ENCODE assay signal across 10 mouse cellular contexts in the genomic region with DNA sequence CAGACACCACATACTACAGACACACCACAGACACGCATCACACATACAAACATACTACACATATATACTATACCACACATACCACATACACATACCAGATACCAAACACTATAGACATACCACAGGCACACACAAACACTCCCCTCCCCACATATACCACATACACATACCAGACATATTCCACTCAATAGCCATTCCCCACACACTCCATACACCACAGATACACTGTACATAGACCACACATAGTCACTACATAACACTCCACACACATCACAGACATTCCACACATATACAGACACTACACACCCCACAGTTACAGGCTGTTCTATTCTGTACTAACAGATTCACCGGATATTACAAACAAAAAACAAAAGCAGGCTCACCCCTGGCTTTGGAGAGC. TPM values are rescaled to one million over a fixed set of nuclear protein-coding genes. Genes with fewer than 3 reads are reported as not detected.
A peak's percentile ranks its signal among the peaks of the same experiment; 100 is the strongest.
DNase-seq lines count a peak whose midpoint lies in the region; ATAC-seq and TF ChIP-seq lines count a peak whose summit lies in the region.
"Had no signal": no experiment of that assay in that cellular context is flagged by ENCODE, and none has a peak within 500 bp of the region (broad histone marks: within the 10 kb centered on the region; RNA-seq: fewer than 3 reads in every experiment).

No protein-coding gene starts in this region.

- H3K27ac ChIP-seq in kidney, embryonic 15.5 days: no peak overlapping the region
- no peak overlapping the region for H3K27ac ChIP-seq in embryonic facial prominence, embryonic 13.5 days
- 0 out of 2 replicates have a peak overlapping the region, but pooled peaks have one; percentile 14 for H3K27ac ChIP-seq in hindbrain, embryonic 14.5 days
- H3K27ac ChIP-seq in midbrain, postnatal 0 days (ENCODE audit: low read depth, low read length): peak overlapping the region; percentile 51; the same call in 1 of the 2 replicates

- no peaks in the 10 kb centered on the region for H3K27me3 ChIP-seq in kidney, embryonic 15.5 days
- H3K27me3 ChIP-seq in embryonic facial prominence, embryonic 13.5 days: no peaks in the 10 kb centered on the region
- no peaks in the 10 kb centered on the region for H3K27me3 ChIP-seq in hindbrain, embryonic 14.5 days (ENCODE audit: control insufficient read depth, insufficient read depth, low read length)
- H3K27me3 ChIP-seq in midbrain, postnatal 0 days (ENCODE audit: insufficient read depth, low read length): no peaks in the 10 kb centered on the region

- no peaks in the 10 kb centered on the region for H3K36me3 ChIP-seq in kidney, embryonic 15.5 days
- no peaks in the 10 kb centered on the region for H3K36me3 ChIP-seq in embryonic facial prominence, embryonic 13.5 days
- H3K36me3 ChIP-seq in hindbrain, embryonic 14.5 days (replicated peaks; ENCODE audit: control insufficient read depth, insufficient read depth): no peaks in the 10 kb centered on the region
- H3K36me3 ChIP-seq in midbrain, postnatal 0 days (ENCODE audit: insufficient read depth, low read length): no peaks in the 10 kb centered on the region

- ATAC-seq in kidney, embryonic 15.5 days (replicated peaks; ENCODE audit: low FRiP score): no peak
- ATAC-seq in embryonic facial prominence, embryonic 13.5 days (ENCODE audit: insufficient number of reproducible peaks, insufficient read depth, low FRiP score, low TSS enrichment, low read depth): no peak
- ATAC-seq in hindbrain, embryonic 14.5 days (ENCODE audit: low FRiP score): no peak
- ATAC-seq in midbrain, postnatal 0 days (ENCODE audit: low FRiP score): no peak

- H3K9ac ChIP-seq in kidney, embryonic 15.5 days: no peak overlapping the region
- no peak overlapping the region for H3K9ac ChIP-seq in embryonic facial prominence, embryonic 13.5 days
- H3K9ac ChIP-seq in hindbrain, embryonic 14.5 days: peak overlapping the region; percentile 97
- H3K9ac ChIP-seq in midbrain, postnatal 0 days (replicated peaks; ENCODE audit: low read length, poor library complexity, severe bottlenecking): peak overlapping the region; percentile 62

- WGBS in kidney, embryonic 15.5 days: 68% methylated on average over 2 of the region's 2 CpGs
- WGBS in embryonic facial prominence, embryonic 13.5 days: 67% methylated on average over 2 of the region's 2 CpGs
- WGBS in hindbrain, embryonic 14.5 days: 66% methylated on average over 2 of the region's 2 CpGs
- 73% methylated on average over 2 of the region's 2 CpGs for WGBS in midbrain, postnatal 0 days

- no peak for DNase-seq in kidney, postnatal 36 days
- no peak for DNase-seq in hindbrain, embryonic 14.5 days (ENCODE audit: low spot score)
- no peak for DNase-seq in midbrain, postnatal 0 days (ENCODE audit: low spot score)
- no peak for DNase-seq in left cerebral cortex, adult 11 months (ENCODE audit: low spot score)
- DNase-seq in cerebellum, adult 8-10 months: no peak
- DNase-seq in adrenal gland, adult 2 months: no peak
- DNase-seq: layer of hippocampus, adult 9-11 months; thymus, adult 18-20 months had no signal

- H3K4me1 ChIP-seq in kidney, embryonic 15.5 days: peaks cover 25% of the 10 kb centered on the region
- H3K4me1 ChIP-seq in embryonic facial prominence, embryonic 13.5 days: peaks cover 22% of the 10 kb centered on the region
- peaks cover 37% of the 10 kb centered on the region for H3K4me1 ChIP-seq in hindbrain, embryonic 14.5 days (replicated peaks; ENCODE audit: control insufficient read depth, insufficient read depth, low read length)
- H3K4me1 ChIP-seq in midbrain, postnatal 0 days (ENCODE audit: insufficient read depth, low read length): 0 out of 2 replicates have a peak, but pooled peaks cover 3% of the 10 kb centered on the region

- peak overlapping the region; percentile 34 for H3K4me3 ChIP-seq in kidney, embryonic 15.5 days (replicated peaks)
- H3K4me3 ChIP-seq in embryonic facial prominence, embryonic 13.5 days: peak overlapping the region; percentile 23
- H3K4me3 ChIP-seq in hindbrain, embryonic 14.5 days (replicated peaks; ENCODE audit: low read length): peak overlapping the region; percentile 83
- peak overlapping the region; percentile 100 for H3K4me3 ChIP-seq in midbrain, postnatal 0 days (ENCODE audit: low read depth, low read length)

- no peaks in the 10 kb centered on the region for H3K9me3 ChIP-seq in kidney, embryonic 15.5 days (replicated peaks)
- H3K9me3 ChIP-seq in embryonic facial prominence, embryonic 13.5 days: no peaks in the 10 kb centered on the region
- H3K9me3 ChIP-seq in hindbrain, embryonic 14.5 days (ENCODE audit: control insufficient read depth, low read length): no peaks in the 10 kb centered on the region
- no peaks in the 10 kb centered on the region for H3K9me3 ChIP-seq in midbrain, postnatal 0 days (ENCODE audit: low read length)

- peak overlapping the region; percentile 56 for H3K4me2 ChIP-seq in kidney, embryonic 15.5 days
- H3K4me2 ChIP-seq in embryonic facial prominence, embryonic 13.5 days: peak overlapping the region; percentile 80
- H3K4me2 ChIP-seq in hindbrain, embryonic 14.5 days (replicated peaks): peak overlapping the region; percentile 89
- peak overlapping the region; percentile 69 for H3K4me2 ChIP-seq in midbrain, postnatal 0 days (ENCODE audit: low read depth, low read length, poor library complexity, severe bottlenecking)

- TF ChIP-seq CTCF in midbrain, postnatal 0 days (IDR thresholded peaks at IDR 0.05): no peak

RNA-seq across cellular contexts. Expression of gene Sptbn1, which starts 2.3 kb away (rescaled TPM):
- polyA plus RNA-seq in kidney, embryonic 15.5 days (2015; fragmentation: Nextera tagmentation; extraction: Ambion mirVana): 114 and 119 TPM in 2 replicates
- polyA plus RNA-seq in embryonic facial prominence, embryonic 13.5 days (2015; fragmentation: Nextera tagmentation; extraction: Ambion mirVana): 80.9 and 91.1 TPM in 2 replicates
- polyA plus RNA-seq in hindbrain, embryonic 14.5 days (2014; fragmentation: Nextera tagmentation; extraction: Ambion mirVana): 209 and 221 TPM in 2 replicates
- total RNA-seq in midbrain, postnatal 0 days (2014; rRNA removed): 294 and 367 TPM in 2 replicates
- polyA plus RNA-seq in midbrain, postnatal 0 days (2015; fragmentation: Nextera tagmentation; extraction: Ambion mirVana): 170 and 173 TPM in 2 replicates
- 100 to 1,000 TPM; 249 to 315 TPM for total RNA-seq in adrenal gland, adult 2 months (2021)
- 40.5 and 53.8 TPM in 2 replicates for polyA plus RNA-seq in adrenal gland, adult 2 months (2012; rRNA removed)

Comparison
In these comparisons a context has a peak if more than half of its experiments do, and no peak if none do; other contexts are left out.
1. H3K27ac ChIP-seq: peak in hindbrain, embryonic 14.5 days (single experiment) and midbrain, postnatal 0 days (single experiment); none in kidney, embryonic 15.5 days (single experiment) and embryonic facial prominence, embryonic 13.5 days (single experiment).
2. H3K4me3 ChIP-seq: peak in every context shown above with its lines; median percentile 100 in midbrain, postnatal 0 days; 83 in hindbrain, embryonic 14.5 days; 34 in kidney, embryonic 15.5 days; 23 in embryonic facial prominence, embryonic 13.5 days.
3. H3K9ac ChIP-seq: peak in hindbrain, embryonic 14.5 days (single experiment) and midbrain, postnatal 0 days (single experiment); none in kidney, embryonic 15.5 days (single experiment) and embryonic facial prominence, embryonic 13.5 days (single experiment).
4. Peak in every context shown above with its lines, with median percentiles within 50 percentile points of each other: H3K4me2 ChIP-seq.